Mouse (Mus musculus) heart, postnatal 4 days (tissue): ENCODE measurements around the gene Pacsin2. TPM values are rescaled to one million over a fixed set of nuclear protein-coding genes. Genes with fewer than 3 reads are reported as not detected.
"Not testable (repeated sequence)": the region's sequence is repeated elsewhere in the genome, so short reads cannot be mapped to it uniquely, and the experiment has no call there.

Source experiments
- DNase-seq: peaks from one replicate; pipeline ENCODE4 v3.0.0; 2021
- total RNA-seq, 2 experiments: library from RNA; stranded (reverse); gene quantifications; 2 replicates each; pipeline ENCODE4 v1.2.3; 2021

Gene Pacsin2
- total RNA-seq, 2 experiments from 2014 or later = 136 to 147 TPM

- no peak for DNase-seq
These were observed 40.6 kb downstream of the Pacsin2 start for GRCm38 (mm10) chr15:83423589-83424384.

- no peak for DNase-seq
These were observed 42.0 kb downstream of the Pacsin2 start for GRCm38 (mm10) chr15:83422299-83422981.

- DNase-seq = no peak
These were observed 44.8 kb downstream of the Pacsin2 start for GRCm38 (mm10) chr15:83419562-83419961.

- DNase-seq = no peak
These were observed 45.7 kb downstream of the Pacsin2 start for GRCm38 (mm10) chr15:83418685-83419084.

- no peak for DNase-seq
These were observed 46.5 kb downstream of the Pacsin2 start for GRCm38 (mm10) chr15:83417916-83418315.

GRCm38 (mm10) chr15:83417407-83417806 lies 47.0 kb downstream of the Pacsin2 start:
- DNase-seq = no peak

GRCm38 (mm10) chr15:83415391-83415790 lies 49.0 kb downstream of the Pacsin2 start:
- no peak for DNase-seq

- no peak for DNase-seq
These were observed 52.8 kb downstream of the Pacsin2 start for GRCm38 (mm10) chr15:83411616-83412015.

GRCm38 (mm10) chr15:83410735-83411134 lies 53.7 kb downstream of the Pacsin2 start:
- DNase-seq = no peak

- peak; percentile 39 for DNase-seq
These were observed 54.1 kb downstream of the Pacsin2 start for GRCm38 (mm10) chr15:83410270-83410669.

GRCm38 (mm10) chr15:83408692-83409442 lies 55.5 kb downstream of the Pacsin2 start:
- no peak for DNase-seq

- no peak for DNase-seq
These were observed 56.2 kb downstream of the Pacsin2 start for GRCm38 (mm10) chr15:83408216-83408615.

GRCm38 (mm10) chr15:83407502-83407901 lies 56.9 kb downstream of the Pacsin2 start:
- DNase-seq = no peak

- DNase-seq = not testable (repeated sequence)
These were observed 58.5 kb downstream of the Pacsin2 start for GRCm38 (mm10) chr15:83405866-83406265.

GRCm38 (mm10) chr15:83404008-83404407 lies 60.4 kb downstream of the Pacsin2 start:
- no peak for DNase-seq

GRCm38 (mm10) chr15:83403016-83403415 lies 61.4 kb downstream of the Pacsin2 start:
- no peak for DNase-seq

- DNase-seq = no peak
These were observed 71.7 kb downstream of the Pacsin2 start for GRCm38 (mm10) chr15:83392722-83393121.

- DNase-seq = no peak
These were observed 76.5 kb downstream of the Pacsin2 start for GRCm38 (mm10) chr15:83387911-83388310.

- DNase-seq = peak; percentile 42
These were observed 80.8 kb downstream of the Pacsin2 start for GRCm38 (mm10) chr15:83383633-83384032.

GRCm38 (mm10) chr15:83383136-83383535 lies 81.3 kb downstream of the Pacsin2 start:
- no peak for DNase-seq

- no peak for DNase-seq
These were observed 81.9 kb downstream of the Pacsin2 start for GRCm38 (mm10) chr15:83382467-83382866.

- DNase-seq = no peak
These were observed 87.3 kb downstream of the Pacsin2 start for GRCm38 (mm10) chr15:83377153-83377552.

GRCm38 (mm10) chr15:83375136-83375535 lies 89.3 kb downstream of the Pacsin2 start:
- DNase-seq = peak; percentile 83
